In the genomic region with DNA sequence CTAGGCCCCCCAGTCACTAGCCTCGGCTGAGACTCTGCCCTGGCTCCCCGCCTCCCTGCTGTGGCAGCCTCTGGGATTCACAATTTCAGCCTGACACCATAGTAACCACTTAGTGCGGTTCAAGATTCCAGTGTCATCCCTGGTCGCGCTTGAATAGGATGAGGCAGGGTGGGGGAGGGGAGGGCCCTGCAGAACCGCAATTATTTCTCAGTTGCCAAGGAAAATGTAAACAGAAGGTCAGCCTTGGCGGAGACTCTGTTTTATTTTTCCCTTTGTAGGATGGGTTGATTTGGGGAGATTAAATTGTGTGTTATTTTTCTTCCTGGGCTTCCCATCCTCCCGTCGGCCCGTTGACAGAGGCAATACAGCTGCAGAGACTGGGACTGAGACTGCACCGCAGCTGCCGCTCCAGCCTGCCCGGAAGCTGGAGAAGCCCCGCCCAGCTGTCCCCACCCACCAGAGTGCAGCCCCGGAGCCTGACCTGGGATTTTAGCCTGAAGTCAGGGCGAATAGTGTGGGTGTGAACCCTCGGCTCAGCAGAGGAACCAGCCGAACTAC, we compare ENCODE assay signal across 8 mouse cellular contexts.
A peak's percentile ranks its signal among the peaks of the same experiment; 100 is the strongest.
DNase-seq lines count a peak whose midpoint lies in the region; ATAC-seq and TF ChIP-seq lines count a peak whose summit lies in the region.

No protein-coding gene starts in this region.

- no peaks in the 10 kb centered on the region for H3K79me3 ChIP-seq in C2C12 (ENCODE audit: low read depth)

- peak; percentile 57 for DNase-seq in adrenal gland, postnatal 10 days
- peak; percentile 70 for DNase-seq in gastrocnemius, adult 2 months
- DNase-seq in hindbrain, embryonic 14.5 days (ENCODE audit: low spot score) = peak; percentile 69
- peak; percentile 62 for DNase-seq in liver, embryonic 11.5 days (ENCODE audit: low spot score)
- DNase-seq in yolk sac, embryonic 10.5 days (ENCODE audit: low spot score) = peak; percentile 78
- DNase-seq in B cell, adult 2 months = no peak

- peak overlapping the region; percentile 39 for H3ac ChIP-seq in C2C12 (ENCODE audit: control insufficient read depth, insufficient read length, low read depth)
- H3ac ChIP-seq in myocyte (ENCODE audit: control insufficient read depth, insufficient read length) = no peak overlapping the region

- H3K9ac ChIP-seq in hindbrain, embryonic 14.5 days = peak overlapping the region; percentile 9; the same call in 1 of the 2 replicates
- no peak overlapping the region for H3K9ac ChIP-seq in liver, embryonic 11.5 days (ENCODE audit: low read depth, low read length)

- H3K4me2 ChIP-seq in hindbrain, embryonic 14.5 days (replicated peaks) = peak overlapping the region; percentile 43
- H3K4me2 ChIP-seq in liver, embryonic 11.5 days = peak overlapping the region; percentile 50
- peak overlapping the region; percentile 83 for H3K4me2 ChIP-seq in myocyte (ENCODE audit: low read depth)

- H3K9me3 ChIP-seq in hindbrain, embryonic 14.5 days (ENCODE audit: control insufficient read depth, low read length) = no peaks in the 10 kb centered on the region
- no peaks in the 10 kb centered on the region for H3K9me3 ChIP-seq in liver, embryonic 11.5 days (ENCODE audit: control insufficient read depth, low read length)

- H3K27me3 ChIP-seq in C2C12 (ENCODE audit: control insufficient read depth, insufficient read depth, insufficient read length) (no peaks in the 10 kb centered on the region), myocyte (ENCODE audit: control insufficient read depth, insufficient read depth, insufficient read length) (no peaks in the 10 kb centered on the region)
- no peaks in the 10 kb centered on the region; the same call in 1 of the 2 replicates for H3K27me3 ChIP-seq in hindbrain, embryonic 14.5 days (ENCODE audit: control insufficient read depth, insufficient read depth, low read length)
- peaks cover 17% of the 10 kb centered on the region for H3K27me3 ChIP-seq in liver, embryonic 11.5 days (replicated peaks; ENCODE audit: control insufficient read depth, insufficient read depth, low read length)

- H3K79me2 ChIP-seq in C2C12 (ENCODE audit: control insufficient read depth, insufficient read depth) (no peaks in the 10 kb centered on the region), myocyte (ENCODE audit: control insufficient read depth, insufficient read depth) (no peaks in the 10 kb centered on the region)

- H3K27ac ChIP-seq in gastrocnemius, adult 2 months = peak overlapping the region; percentile 38; the same call in 1 of the 2 replicates
- peak overlapping the region; percentile 66 for H3K27ac ChIP-seq in hindbrain, embryonic 14.5 days
- no peak overlapping the region for H3K27ac ChIP-seq in liver, embryonic 11.5 days (ENCODE audit: low read depth, low read length)

- 1% methylated on average over 18 of the region's 18 CpGs for WGBS in hindbrain, embryonic 14.5 days
- WGBS in liver, embryonic 11.5 days = 4% methylated on average over 18 of the region's 18 CpGs

- intact Hi-C loops in gastrocnemius, adult 2 months (cut with DNase I) = no loop called here

- TF ChIP-seq CTCF in C2C12 (IDR thresholded peaks at IDR 0.05; ENCODE audit: control insufficient read depth, insufficient read depth, insufficient read length) = no peak
- no peak for TF ChIP-seq CTCF in gastrocnemius, adult 2 months (IDR thresholded peaks at IDR 0.05)

- ATAC-seq in hindbrain, embryonic 14.5 days (ENCODE audit: low FRiP score) = peak; percentile 66
- ATAC-seq in liver, embryonic 11.5 days (replicated peaks; ENCODE audit: low FRiP score) = peak; percentile 47; the same call in 1 of the 2 replicates

- H3K4me1 ChIP-seq in hindbrain, embryonic 14.5 days (replicated peaks; ENCODE audit: control insufficient read depth, insufficient read depth, low read length) = peaks cover 48% of the 10 kb centered on the region
- peaks cover 4% of the 10 kb centered on the region; the same call in 1 of the 2 replicates for H3K4me1 ChIP-seq in liver, embryonic 11.5 days (replicated peaks; ENCODE audit: control insufficient read depth, insufficient read depth, low read length)

- no peak for TF ChIP-seq POLR2A in myocyte (IDR thresholded peaks at IDR 0.05; ENCODE audit: insufficient read length, low read depth)

- H3K36me3 ChIP-seq in C2C12 (ENCODE audit: control insufficient read depth, insufficient read depth) (no peaks in the 10 kb centered on the region), myocyte (ENCODE audit: control insufficient read depth, insufficient read depth) (no peaks in the 10 kb centered on the region)
- H3K36me3 ChIP-seq in hindbrain, embryonic 14.5 days (replicated peaks; ENCODE audit: control insufficient read depth, insufficient read depth) = no peaks in the 10 kb centered on the region
- H3K36me3 ChIP-seq in liver, embryonic 11.5 days (ENCODE audit: control insufficient read depth, insufficient read depth, low read length) = no peaks in the 10 kb centered on the region

- H3K4me3 ChIP-seq in C2C12 (ENCODE audit: insufficient read depth, poor library complexity, severe bottlenecking) (peak overlapping the region; percentile 18), myocyte (no peak overlapping the region)
- H3K4me3 ChIP-seq in gastrocnemius, adult 2 months = peak overlapping the region; percentile 62
- H3K4me3 ChIP-seq in hindbrain, embryonic 14.5 days (replicated peaks; ENCODE audit: low read length) = peak overlapping the region; percentile 1; the same call in 1 of the 2 replicates
- peak overlapping the region; percentile 20 for H3K4me3 ChIP-seq in liver, embryonic 11.5 days (ENCODE audit: low read depth, low read length)

TF ChIP-seq in C2C12, 6 proteins besides CTCF, POLR2A, EP300 and RAD21:
- TF ChIP-seq FOSL1 (IDR thresholded peaks at IDR 0.05; ENCODE audit: insufficient read depth, low read length, poor library complexity, severe bottlenecking) = no peak
- no peak for TF ChIP-seq MAX (IDR thresholded peaks at IDR 0.05)
- no peak for TF ChIP-seq USF1 (IDR thresholded peaks at IDR 0.05; ENCODE audit: low read depth)
- no peak for TF ChIP-seq CEBPB (IDR thresholded peaks at IDR 0.05; ENCODE audit: low read depth)
- TF ChIP-seq MYOD1 (IDR thresholded peaks at IDR 0.05; ENCODE audit: control insufficient read depth, insufficient read length, low read depth) = no peak
- no peak for TF ChIP-seq MYOG (IDR thresholded peaks at IDR 0.05; ENCODE audit: control insufficient read depth, extremely low read depth, insufficient read length)

TF ChIP-seq in myocyte, 11 proteins besides CTCF, POLR2A, EP300 and RAD21:
- TF ChIP-seq MYOD1 (IDR thresholded peaks at IDR 0.05; ENCODE audit: control insufficient read depth in 1 of 3, insufficient read length in 2 of 3, low read depth in 2 of 3) (peak in 2 of 3 experiments; percentile 73 to 80), MYOG (IDR thresholded peaks at IDR 0.05; ENCODE audit: control insufficient read depth in 1 of 3, insufficient read depth in 1 of 3, insufficient read length in 2 of 3, low read depth in 2 of 3) (peak in 2 of 3 experiments; percentile 33 to 42), USF1 (IDR thresholded peaks at IDR 0.05; ENCODE audit: low read depth) (no peak)

Comparison
In these comparisons a context has a peak if more than half of its experiments do, and no peak if none do; other contexts are left out.
1. DNase-seq: peak in adrenal gland, postnatal 10 days (single experiment), gastrocnemius, adult 2 months (single experiment), hindbrain, embryonic 14.5 days (single experiment), liver, embryonic 11.5 days (single experiment) and yolk sac, embryonic 10.5 days (single experiment); none in B cell, adult 2 months (0 of 2).
2. Peak in every context shown above with its lines, with median percentiles within 50 percentile points of each other: H3K4me2 ChIP-seq.